Mouse (Mus musculus): Measurements from ENCODE around the gene Cmya5.

GRCm38 (mm10) chr13:93143819-93144283 lies 673 bp downstream of the Cmya5 start:
- TF ChIP-seq CTCF (IDR thresholded peaks at IDR 0.05; ENCODE audit: low read depth, low read length) (no peak), POLR2A (IDR thresholded peaks at IDR 0.05; ENCODE audit: insufficient read depth, low read length) (no peak)

All from ES-Bruce4 (cell line).